Mouse (Mus musculus) midbrain, embryonic 16.5 days (tissue): ENCODE data around the gene Capns2. TPM values are rescaled to one million over a fixed set of nuclear protein-coding genes. Genes with fewer than 3 reads are reported as not detected.
"Not testable (repeated sequence)": the region's sequence is repeated elsewhere in the genome, so short reads cannot be mapped to it uniquely, and the experiment has no call there.

Experiments
- ATAC-seq: fragments of 200-750 bp; cut with Nextera tagmentation; 2 replicates; pipeline ENCODE4 v1.8.0; 2017; ENCODE audit warnings: moderate TSS enrichment
- H3K27ac ChIP-seq: fragments of 300-500 bp; sonication (generic); 2 replicates; pipeline ENCODE4 v1.5.1; 2014; ENCODE audit warnings: mild to moderate bottlenecking, low read length, mixed read lengths
- H3K27me3 ChIP-seq: fragments of 300-500 bp; sonication (generic); 2 replicates; pipeline ENCODE4 v1.6.1; 2014; ENCODE audit warnings: low read depth, low read length, mixed read lengths; ENCODE audit not compliant: control insufficient read depth, insufficient read depth
- H3K36me3 ChIP-seq: fragments of 300-500 bp; sonication (generic); 2 replicates; pipeline ENCODE4 v1.6.1; 2014; ENCODE audit warnings: mild to moderate bottlenecking, low read length, moderate library complexity, mixed read lengths; ENCODE audit not compliant: control insufficient read depth, insufficient read depth
- H3K4me1 ChIP-seq: fragments of 300-500 bp; sonication (generic); 2 replicates; pipeline ENCODE4 v1.6.1; 2014; ENCODE audit warnings: mild to moderate bottlenecking, low read length, mixed read lengths; ENCODE audit not compliant: control insufficient read depth, insufficient read depth
- H3K4me2 ChIP-seq: fragments of 300-500 bp; sonication (generic); 2 replicates; pipeline ENCODE4 v1.6.1; 2014; ENCODE audit warnings: mild to moderate bottlenecking, low read length, mixed read lengths
- H3K4me3 ChIP-seq: fragments of 300-500 bp; sonication (generic); 2 replicates; pipeline ENCODE4 v1.5.1; 2014; ENCODE audit warnings: low read depth, mild to moderate bottlenecking, low read length, moderate library complexity, mixed read lengths
- H3K9ac ChIP-seq: fragments of 300-500 bp; sonication (generic); 2 replicates; pipeline ENCODE4 v1.6.1; 2014; ENCODE audit warnings: low read depth, low read length, mixed read lengths
- H3K9me3 ChIP-seq: fragments of 300-500 bp; sonication (generic); replicated peaks from 2 replicates; pipeline ENCODE4 v1.6.1; 2014; ENCODE audit warnings: mild to moderate bottlenecking, low read length, mixed read lengths; ENCODE audit not compliant: control insufficient read depth, poor library complexity, severe bottlenecking
- WGBS: fragments of 180-500 bp; shearing (Covaris S2); extraction: QIAGEN DNeasy Blood & Tissue Kit; methylation state at CpG from one replicate; pipeline ENCODE4 v1.1.7; 2014; 5-methylcytosine and 5-hydroxymethylcytosine counted together
- polyA plus RNA-seq: library from polyadenylated mRNA; unstranded; fragments of >200 nt; fragmentation: Nextera tagmentation; extraction: Ambion mirVana; gene quantifications from 2 replicates; pipeline ENCODE4 v1.2.1, GENCODE M21; 2015

The Capns2 gene
- polyA plus RNA-seq, 1 experiment from 2014 or later: 0.19 TPM

DNA sequence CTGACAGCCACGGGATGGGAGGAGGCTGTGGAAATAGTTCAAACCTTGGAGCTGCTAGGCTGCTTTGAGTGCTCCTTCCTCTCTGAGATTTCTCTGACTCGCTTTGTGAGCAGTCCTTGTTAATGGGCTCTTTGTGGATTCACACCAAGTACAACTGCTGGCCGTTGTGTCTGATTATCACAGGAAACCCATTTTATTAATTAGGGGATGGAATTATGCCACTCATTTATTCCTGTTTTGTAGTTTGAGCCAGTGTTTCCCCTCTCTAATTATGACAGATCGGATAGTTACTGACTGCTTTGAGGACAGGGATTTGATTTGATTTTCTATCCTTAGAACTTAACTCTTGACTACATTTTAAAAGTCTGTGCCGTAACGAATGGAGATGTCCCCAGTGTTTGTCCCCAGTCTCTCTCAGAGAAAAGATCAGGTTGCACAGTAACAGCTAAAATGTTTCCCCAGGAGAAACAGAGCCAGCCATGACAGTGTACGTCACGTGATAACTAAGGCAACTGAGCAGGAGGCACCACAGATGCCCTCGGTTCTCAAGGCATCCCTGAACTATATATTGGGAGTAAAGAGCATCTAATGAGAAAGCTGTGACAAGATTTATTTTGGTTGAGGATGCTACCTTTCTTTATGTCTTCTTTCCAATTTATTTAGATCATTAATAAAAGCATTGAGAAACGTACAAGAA lies 29.0 kb upstream of the Capns2 start:
- no peaks in the 10 kb centered on the region for H3K27me3 ChIP-seq
- H3K4me2 ChIP-seq: no peak overlapping the region
- ATAC-seq: no peak
- H3K4me3 ChIP-seq: no peak overlapping the region
- no peaks in the 10 kb centered on the region for H3K9me3 ChIP-seq
- peaks cover 3% of the 10 kb centered on the region; the same call in 1 of the 2 replicates for H3K4me1 ChIP-seq
- no peak overlapping the region for H3K27ac ChIP-seq
- 61% methylated on average over 10 of the region's 10 CpGs for WGBS
- no peaks in the 10 kb centered on the region for H3K36me3 ChIP-seq
- H3K9ac ChIP-seq: no peak overlapping the region

DNA sequence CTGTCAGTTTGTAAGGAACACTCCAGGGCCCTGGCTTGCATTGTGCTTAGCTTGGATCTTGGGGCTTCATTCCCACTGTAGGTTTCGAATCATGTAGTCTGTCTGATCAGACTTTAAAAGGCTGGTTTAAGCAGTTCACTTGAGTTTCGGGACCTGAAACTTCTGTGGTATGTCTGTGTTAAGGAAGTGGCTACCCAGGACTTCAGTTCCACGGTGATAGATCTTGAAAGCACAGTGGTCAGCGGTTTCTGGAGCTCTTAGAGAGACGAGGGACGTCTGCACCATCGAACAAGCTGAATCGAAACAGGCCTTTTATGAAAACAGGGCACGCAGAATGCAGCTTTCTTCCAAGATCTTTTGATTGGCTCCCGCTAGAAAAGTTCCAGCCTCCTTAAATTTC lies 25.4 kb upstream of the Capns2 start:
- H3K9me3 ChIP-seq: no peaks in the 10 kb centered on the region
- H3K27ac ChIP-seq: no peak overlapping the region
- no peak for ATAC-seq
- 51% methylated on average over 10 of the region's 10 CpGs for WGBS
- no peaks in the 10 kb centered on the region for H3K36me3 ChIP-seq
- H3K27me3 ChIP-seq: no peaks in the 10 kb centered on the region
- no peak overlapping the region for H3K9ac ChIP-seq
- no peak overlapping the region for H3K4me3 ChIP-seq
- H3K4me1 ChIP-seq: no peaks in the 10 kb centered on the region; the same call in 1 of the 2 replicates
- H3K4me2 ChIP-seq: no peak overlapping the region

DNA sequence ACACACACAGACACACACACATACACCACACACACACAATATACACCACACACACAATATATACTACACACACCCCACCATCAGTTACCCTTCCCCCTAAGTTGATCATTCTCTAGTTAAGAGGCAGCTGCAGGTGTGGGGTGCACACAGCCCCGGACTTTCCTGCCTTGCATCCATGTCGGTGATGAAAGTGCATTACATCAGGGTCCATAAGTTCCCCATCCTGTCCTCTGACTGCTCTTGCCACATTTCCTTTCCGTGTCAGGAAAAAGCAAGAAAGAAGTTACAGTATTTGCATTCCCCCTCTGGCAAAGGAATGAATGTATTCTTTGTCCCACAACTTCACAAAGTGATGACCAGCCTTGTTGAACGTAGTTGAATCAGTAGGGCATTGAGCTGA lies 20.0 kb upstream of the Capns2 start:
- H3K9ac ChIP-seq: no peak overlapping the region
- no peak for ATAC-seq

DNA sequence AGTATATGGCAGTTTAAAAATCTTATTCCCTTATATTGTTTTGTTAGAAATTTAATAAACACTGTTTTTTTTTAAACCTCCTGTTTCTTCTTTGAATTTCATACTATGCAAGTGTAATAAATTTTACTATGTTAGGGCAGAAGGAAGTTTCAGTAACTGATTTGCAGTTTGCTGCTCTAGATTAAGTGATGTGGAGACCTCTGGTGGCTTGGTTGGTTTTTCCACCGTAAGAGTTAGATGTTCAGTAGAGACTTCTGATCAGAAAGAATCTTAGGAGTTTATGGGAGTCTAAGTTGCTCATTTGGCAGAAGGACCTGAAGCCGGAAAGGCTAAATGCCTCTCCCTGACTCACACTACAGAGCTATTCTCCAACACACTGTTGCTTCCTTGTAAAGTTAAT lies 17.4 kb upstream of the Capns2 start:
- Histone ChIP-seq H3K9me3 (no peaks in the 10 kb centered on the region), H3K4me2 (no peak overlapping the region), H3K27me3 (no peaks in the 10 kb centered on the region), H3K4me3 (no peak overlapping the region), H3K9ac (no peak overlapping the region), H3K27ac (no peak overlapping the region), H3K4me1 (no peaks in the 10 kb centered on the region), H3K36me3 (no peaks in the 10 kb centered on the region)
- no peak for ATAC-seq
- WGBS: 79% methylated on average over 2 of the region's 2 CpGs

More for the DNA sequence above, 20.0 kb upstream of the Capns2 start:
- H3K4me3 ChIP-seq: no peak overlapping the region
- H3K36me3 ChIP-seq: no peaks in the 10 kb centered on the region
- 80% methylated on average over 4 of the region's 4 CpGs for WGBS
- H3K27me3 ChIP-seq: no peaks in the 10 kb centered on the region
- no peaks in the 10 kb centered on the region for H3K4me1 ChIP-seq
- H3K27ac ChIP-seq: no peak overlapping the region
- no peaks in the 10 kb centered on the region for H3K9me3 ChIP-seq
- H3K4me2 ChIP-seq: no peak overlapping the region

DNA sequence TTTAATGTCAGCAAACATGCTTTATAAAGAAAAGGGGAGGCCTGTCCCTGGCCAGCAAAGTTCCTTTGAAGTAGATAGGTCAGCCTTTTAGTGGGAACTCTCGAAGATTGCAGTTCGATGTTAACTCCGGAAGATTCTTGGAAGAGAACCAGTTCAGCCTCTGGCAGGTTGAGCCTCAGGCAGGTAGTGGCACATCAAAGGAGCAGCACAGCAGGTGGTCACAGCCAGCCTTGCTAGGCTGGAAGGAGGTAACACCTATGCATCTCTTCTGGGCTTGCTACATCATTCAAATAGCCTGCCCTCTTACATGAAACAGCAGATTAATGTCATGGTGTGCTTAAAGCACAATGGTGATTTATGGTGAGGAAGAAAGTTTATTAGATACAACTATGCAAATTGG lies 9.0 kb upstream of the Capns2 start:
- not testable (repeated sequence) for H3K27me3 ChIP-seq, ATAC-seq, H3K4me1 ChIP-seq, H3K9me3 ChIP-seq, H3K4me3 ChIP-seq, H3K36me3 ChIP-seq, H3K27ac ChIP-seq, H3K9ac ChIP-seq, H3K4me2 ChIP-seq
- 76% methylated on average over 3 of the region's 3 CpGs for WGBS

DNA sequence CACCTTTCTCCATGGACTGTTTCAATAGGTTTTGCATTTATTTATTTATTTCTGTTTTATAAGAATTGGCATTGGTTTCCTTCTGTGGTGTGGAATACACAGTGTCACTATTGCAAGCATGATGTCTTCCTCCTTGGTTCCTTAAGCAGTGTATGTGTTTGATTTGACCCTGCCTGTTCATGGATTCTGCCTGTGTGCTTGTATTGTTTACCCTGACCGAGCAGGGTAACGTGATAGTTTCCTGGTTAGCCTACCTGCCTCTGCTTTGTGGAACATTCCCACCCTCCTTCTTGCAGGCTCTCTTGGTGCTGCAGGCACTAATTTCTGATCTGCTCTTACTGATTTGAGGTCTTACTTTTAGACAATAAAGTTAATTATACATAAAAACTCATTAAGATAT lies 7.3 kb upstream of the Capns2 start:
- H3K4me3 ChIP-seq: no peak overlapping the region
- no peaks in the 10 kb centered on the region for H3K36me3 ChIP-seq
- H3K9ac ChIP-seq: no peak overlapping the region
- no peak for ATAC-seq
- no peak overlapping the region for H3K4me2 ChIP-seq
- no peak overlapping the region for H3K27ac ChIP-seq
- WGBS: 94% methylated on average over 2 of the region's 2 CpGs
- H3K4me1 ChIP-seq: no peaks in the 10 kb centered on the region
- no peaks in the 10 kb centered on the region for H3K9me3 ChIP-seq
- no peaks in the 10 kb centered on the region for H3K27me3 ChIP-seq

DNA sequence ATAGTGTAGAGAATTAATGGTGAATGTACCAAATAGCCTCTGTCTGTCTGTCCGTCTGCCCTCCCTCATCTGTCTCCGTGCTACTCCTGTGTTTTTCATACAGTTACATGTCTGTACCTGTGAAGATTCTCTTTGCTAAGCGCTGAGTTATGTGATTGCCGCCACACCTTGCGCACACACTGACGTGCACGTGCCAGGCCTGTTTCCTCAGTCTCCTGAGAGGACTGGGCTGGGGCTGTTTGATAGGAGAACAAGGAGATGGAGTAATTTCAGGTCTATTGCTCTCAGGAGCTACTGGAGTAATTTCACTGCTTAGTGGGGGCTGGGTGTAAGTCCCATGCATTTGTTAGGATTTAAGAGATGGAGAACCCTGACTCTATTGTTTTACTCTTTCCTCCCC lies 6.2 kb upstream of the Capns2 start:
- H3K4me3 ChIP-seq: no peak overlapping the region
- 92% methylated on average over 7 of the region's 7 CpGs for WGBS
- H3K9me3 ChIP-seq: no peaks in the 10 kb centered on the region
- no peaks in the 10 kb centered on the region for H3K36me3 ChIP-seq
- H3K27me3 ChIP-seq: no peaks in the 10 kb centered on the region
- H3K4me2 ChIP-seq: no peak overlapping the region
- no peaks in the 10 kb centered on the region for H3K4me1 ChIP-seq
- H3K9ac ChIP-seq: no peak overlapping the region
- H3K27ac ChIP-seq: no peak overlapping the region
- ATAC-seq: no peak

DNA sequence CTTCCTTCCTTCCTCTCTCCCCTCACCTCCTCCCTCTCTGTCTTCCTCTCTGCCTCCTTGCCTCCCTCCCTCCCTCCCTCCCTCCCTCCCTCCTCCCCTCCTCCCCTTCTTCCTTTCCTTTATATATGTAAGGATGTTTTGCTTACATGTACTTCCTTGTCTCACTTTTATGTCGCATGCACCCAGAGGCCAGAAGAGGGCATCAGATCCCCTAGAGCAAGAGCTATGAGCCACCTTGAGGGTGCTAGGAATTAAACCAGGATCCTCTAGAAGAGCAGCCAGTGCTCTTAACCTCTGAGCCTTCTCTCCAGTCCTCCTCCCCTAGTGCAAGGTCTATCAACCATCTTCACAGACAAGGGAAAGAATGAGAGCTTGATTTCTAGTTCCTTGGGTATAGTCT lies 5.2 kb upstream of the Capns2 start:
- 71% methylated on average over 1 of the region's 1 CpGs for WGBS
- Histone ChIP-seq H3K36me3 (no peaks in the 10 kb centered on the region), H3K4me1 (no peaks in the 10 kb centered on the region), H3K27me3 (no peaks in the 10 kb centered on the region), H3K4me2 (no peak overlapping the region), H3K4me3 (no peak overlapping the region), H3K27ac (no peak overlapping the region), H3K9me3 (no peaks in the 10 kb centered on the region), H3K9ac (no peak overlapping the region)
- ATAC-seq: no peak

DNA sequence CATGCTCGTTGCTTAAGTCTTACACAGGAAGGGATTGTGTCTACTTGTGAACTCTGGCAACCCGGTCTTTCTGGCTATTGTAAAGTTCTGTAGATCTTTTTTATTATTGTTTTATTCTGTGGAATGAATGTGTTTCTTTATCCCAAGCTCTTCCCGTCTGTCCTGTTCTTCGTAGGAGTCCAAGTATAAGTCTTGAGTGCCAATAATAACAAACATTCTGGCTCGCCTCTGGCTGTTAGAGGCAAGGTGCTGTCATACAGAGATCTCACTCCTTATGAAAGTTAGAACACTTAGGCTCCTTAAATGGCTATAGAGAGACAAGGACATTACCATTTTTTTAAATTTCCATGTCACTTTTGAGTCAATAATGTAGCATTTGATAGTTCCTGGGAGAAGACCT lies 4.6 kb upstream of the Capns2 start:
- Histone ChIP-seq H3K4me1 (no peaks in the 10 kb centered on the region), H3K4me2 (no peak overlapping the region), H3K9ac (no peak overlapping the region), H3K27ac (no peak overlapping the region), H3K27me3 (no peaks in the 10 kb centered on the region), H3K36me3 (no peaks in the 10 kb centered on the region), H3K9me3 (no peaks in the 10 kb centered on the region), H3K4me3 (no peak overlapping the region)
- ATAC-seq: no peak
- 84% methylated on average over 5 of the region's 5 CpGs for WGBS
